Mouse (Mus musculus) heart, embryonic 16.5 days (tissue): ENCODE data around the gene Uqcrc2. TPM values are rescaled to one million over a fixed set of nuclear protein-coding genes. Genes with fewer than 3 reads are reported as not detected.

ENCODE experiments used
- ATAC-seq: fragments of 200-750 bp; cut with Nextera tagmentation; replicated peaks from 2 replicates; pipeline ENCODE4 v1.8.0; 2017; ENCODE audit warnings: moderate number of reproducible peaks; ENCODE audit not compliant: insufficient read depth, low FRiP score; ENCODE audit errors: extremely low read depth
- H3K27ac ChIP-seq: fragments of 300-500 bp; sonication (generic); 2 replicates; pipeline ENCODE4 v1.5.1; 2014; ENCODE audit warnings: mild to moderate bottlenecking, low read length, control low read depth, moderate library complexity
- H3K27me3 ChIP-seq: fragments of 300-500 bp; sonication (generic); 2 replicates; pipeline ENCODE4 v1.6.1; 2014; ENCODE audit warnings: low read length, mixed read lengths; ENCODE audit not compliant: control insufficient read depth, insufficient read depth
- H3K36me3 ChIP-seq: fragments of 300-500 bp; sonication (generic); 2 replicates; pipeline ENCODE4 v1.6.1; 2014; ENCODE audit not compliant: control insufficient read depth, insufficient read depth
- H3K4me1 ChIP-seq: fragments of 300-500 bp; sonication (generic); 2 replicates; pipeline ENCODE4 v1.6.1; 2014; ENCODE audit warnings: low read length, mixed read lengths; ENCODE audit not compliant: control insufficient read depth, insufficient read depth
- H3K4me2 ChIP-seq: fragments of 300-500 bp; sonication (generic); 2 replicates; pipeline ENCODE4 v1.6.1; 2014; ENCODE audit warnings: low read depth, mild to moderate bottlenecking, control low read depth, low read length
- H3K4me3 ChIP-seq: fragments of 300-500 bp; sonication (generic); 2 replicates; pipeline ENCODE4 v1.5.1; 2014; ENCODE audit warnings: mild to moderate bottlenecking, control low read depth, low read length
- H3K9ac ChIP-seq: fragments of 300-500 bp; sonication (generic); 2 replicates; pipeline ENCODE4 v1.6.1; 2014; ENCODE audit warnings: low read length, control low read depth
- H3K9me3 ChIP-seq: fragments of 300-500 bp; sonication (generic); replicated peaks from 2 replicates; pipeline ENCODE4 v1.6.1; 2016; ENCODE audit warnings: low read length; ENCODE audit not compliant: control insufficient read depth
- WGBS: fragments of 180-500 bp; shearing (Covaris S2); extraction: QIAGEN DNeasy Blood & Tissue Kit; methylation state at CpG from one replicate; pipeline ENCODE4 v1.1.7; 2014; 5-methylcytosine and 5-hydroxymethylcytosine counted together
- polyA plus RNA-seq: library from polyadenylated mRNA; unstranded; fragments of >200 nt; fragmentation: Nextera tagmentation; extraction: Ambion mirVana; gene quantifications from 2 replicates; pipeline ENCODE4 v1.2.1, GENCODE M21; 2015

Uqcrc2 gene
- polyA plus RNA-seq, 1 experiment from 2014 or later, result 529 TPM

DNA sequence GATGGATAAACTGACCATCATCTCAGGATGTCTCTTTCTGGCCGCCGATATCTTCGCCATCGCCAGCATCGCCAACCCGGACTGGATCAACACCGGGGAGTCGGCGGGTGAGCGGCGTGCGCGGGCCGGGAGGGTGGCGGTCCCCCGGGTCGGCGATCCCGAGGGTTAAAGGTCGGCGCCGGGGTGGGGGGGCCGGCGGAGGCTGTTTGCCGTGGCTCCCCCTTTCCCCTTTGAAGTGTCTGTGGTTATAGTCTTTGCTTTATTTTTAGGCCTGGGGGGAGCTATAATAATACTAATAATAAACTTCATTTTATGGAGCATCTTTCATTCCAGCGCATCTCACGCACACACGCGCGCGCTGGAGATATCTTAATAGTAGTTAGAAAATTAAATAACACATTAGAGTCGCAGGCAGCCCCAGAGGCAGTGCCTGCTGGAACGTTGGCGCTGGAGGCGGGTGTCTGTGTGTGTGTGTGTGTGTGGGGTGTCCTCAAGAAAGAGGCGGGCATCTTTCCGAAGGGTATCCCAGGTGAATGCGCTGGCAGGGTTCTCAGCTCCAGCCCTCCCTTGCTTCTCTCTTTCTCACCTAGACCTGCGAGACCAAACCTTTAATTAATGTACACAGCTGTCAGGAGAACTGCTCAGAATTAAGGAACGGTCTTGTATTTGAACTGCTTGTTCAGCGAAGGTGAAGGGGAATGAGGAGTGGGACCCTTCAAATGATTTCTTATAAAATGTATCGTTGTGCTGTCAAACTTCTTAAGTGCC is 43.0 kb downstream of the Uqcrc2 start:
- H3K27ac ChIP-seq, result peak overlapping the region; percentile 65
- H3K4me3 ChIP-seq, result peak overlapping the region; percentile 99
- peaks cover 48% of the 10 kb centered on the region for H3K4me1 ChIP-seq
- WGBS, result 1% methylated on average over 42 of the region's 42 CpGs
- H3K9me3 ChIP-seq, result no peaks in the 10 kb centered on the region
- ATAC-seq, result peak; percentile 47
- peak overlapping the region; percentile 97 for H3K9ac ChIP-seq
- H3K4me2 ChIP-seq, result peak overlapping the region; percentile 91
- no peaks in the 10 kb centered on the region for H3K27me3 ChIP-seq
- no peaks in the 10 kb centered on the region for H3K36me3 ChIP-seq

DNA sequence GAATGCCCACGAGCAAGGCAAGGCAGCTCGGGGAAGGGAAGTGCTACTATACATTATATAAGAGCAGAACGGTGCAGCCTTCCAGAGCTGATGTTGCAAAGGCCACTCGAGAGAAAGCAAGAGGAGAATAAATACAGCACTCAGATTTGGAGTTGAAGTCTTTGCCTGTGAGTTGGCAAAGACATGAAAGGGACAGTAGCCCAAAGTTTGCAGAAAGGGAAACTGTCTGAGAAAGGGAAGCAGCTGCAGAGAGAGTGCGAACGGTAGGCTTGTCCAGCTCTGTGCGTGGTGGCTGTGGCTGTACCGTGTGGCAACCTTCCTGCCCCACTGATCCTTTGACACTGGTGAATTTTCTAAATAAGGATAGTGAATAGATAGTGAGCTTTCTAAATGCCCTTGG is 44.0 kb downstream of the Uqcrc2 start:
- ATAC-seq, result no peak

DNA sequence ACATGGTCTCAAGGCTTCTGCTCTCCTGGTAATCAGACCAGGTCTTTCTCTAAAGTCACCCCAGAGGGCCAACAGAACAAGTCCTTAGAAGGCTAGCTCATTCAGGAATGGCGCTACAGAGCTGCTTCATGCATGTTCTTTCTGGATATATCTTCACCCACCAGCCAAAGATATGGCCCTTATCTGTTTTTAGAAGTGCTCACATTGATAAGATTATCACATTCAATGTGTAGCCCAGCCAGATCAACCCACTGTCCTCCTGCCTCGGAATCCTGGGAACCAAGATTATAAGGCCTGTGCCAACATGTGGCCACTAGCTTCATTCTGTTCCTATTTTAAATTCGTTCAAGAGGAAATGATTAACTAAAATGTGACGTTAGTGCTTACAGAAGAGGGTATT is 47.0 kb downstream of the Uqcrc2 start:
- WGBS, result 29% methylated on average over 4 of the region's 4 CpGs
- H3K4me3 ChIP-seq, result no peak overlapping the region
- H3K27ac ChIP-seq, result no peak overlapping the region; the same call in 1 of the 2 replicates
- ATAC-seq, result no peak
- H3K9ac ChIP-seq, result no peak overlapping the region
- H3K4me1 ChIP-seq, result peaks cover 54% of the 10 kb centered on the region
- no peaks in the 10 kb centered on the region for H3K9me3 ChIP-seq
- H3K27me3 ChIP-seq, result no peaks in the 10 kb centered on the region
- no peaks in the 10 kb centered on the region for H3K36me3 ChIP-seq
- no peak overlapping the region for H3K4me2 ChIP-seq

More for the DNA sequence above, 44.0 kb downstream of the Uqcrc2 start:
- Histone ChIP-seq H3K4me3 (peak overlapping the region; percentile 99), H3K27ac (peak overlapping the region; percentile 46; the same call in 1 of the 2 replicates), H3K4me2 (peak overlapping the region; percentile 91), H3K27me3 (no peaks in the 10 kb centered on the region), H3K4me1 (peaks cover 48% of the 10 kb centered on the region), H3K9ac (peak overlapping the region; percentile 97), H3K9me3 (no peaks in the 10 kb centered on the region), H3K36me3 (no peaks in the 10 kb centered on the region)
- 26% methylated on average over 8 of the region's 8 CpGs for WGBS

DNA sequence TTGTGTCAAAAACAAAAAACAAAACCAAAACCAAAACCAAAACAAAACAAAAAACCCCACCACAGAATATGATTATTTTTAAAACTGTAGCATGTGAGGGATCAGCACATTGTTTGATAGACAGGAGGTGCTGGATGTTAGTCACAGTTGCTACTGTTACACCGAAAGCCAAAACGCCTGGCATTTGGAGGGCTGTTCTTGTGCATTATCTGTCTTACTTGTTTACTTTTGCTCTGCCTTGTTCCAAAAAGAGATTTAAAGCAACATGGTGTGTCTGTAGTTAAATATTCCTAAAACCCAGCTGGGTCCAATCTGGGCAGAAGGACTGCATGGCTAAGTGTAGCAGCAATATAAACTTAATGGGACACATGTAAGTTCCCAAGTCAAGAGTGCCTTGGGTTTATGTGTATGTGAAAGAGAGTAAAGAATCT is 49.8 kb downstream of the Uqcrc2 start:
- Histone ChIP-seq H3K9me3 (no peaks in the 10 kb centered on the region), H3K36me3 (no peaks in the 10 kb centered on the region), H3K27me3 (no peaks in the 10 kb centered on the region), H3K4me3 (no peak overlapping the region), H3K9ac (no peak overlapping the region), H3K4me1 (peaks cover 42% of the 10 kb centered on the region), H3K4me2 (no peak overlapping the region), H3K27ac (no peak overlapping the region)
- no peak for ATAC-seq
- 53% methylated on average over 2 of the region's 2 CpGs for WGBS

DNA sequence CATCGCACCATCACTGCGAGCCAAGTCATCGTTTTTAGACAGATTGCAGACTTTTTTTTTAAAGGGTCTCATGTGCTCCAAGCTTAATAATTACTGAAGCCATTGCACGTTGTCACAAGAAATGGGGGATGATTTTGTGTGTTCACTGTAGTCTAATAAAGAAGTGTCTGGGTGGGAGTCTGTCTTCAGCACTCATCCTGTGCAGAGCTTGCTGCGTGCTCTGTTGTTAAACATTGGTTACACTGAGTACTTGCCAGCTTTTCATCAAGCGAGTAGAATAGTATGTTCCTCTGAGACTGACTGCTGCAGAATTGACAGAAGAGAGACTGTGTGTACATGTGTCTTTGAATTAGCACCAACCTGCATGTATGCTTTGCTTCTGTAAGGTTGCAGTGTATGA is 50.3 kb downstream of the Uqcrc2 start:
- ATAC-seq, result no peak
- H3K4me2 ChIP-seq, result no peak overlapping the region
- no peak overlapping the region for H3K9ac ChIP-seq
- peaks cover 37% of the 10 kb centered on the region for H3K4me1 ChIP-seq
- H3K36me3 ChIP-seq, result no peaks in the 10 kb centered on the region
- no peak overlapping the region for H3K4me3 ChIP-seq
- no peaks in the 10 kb centered on the region for H3K27me3 ChIP-seq
- no peaks in the 10 kb centered on the region for H3K9me3 ChIP-seq
- no peak overlapping the region for H3K27ac ChIP-seq
- WGBS, result 77% methylated on average over 6 of the region's 6 CpGs

DNA sequence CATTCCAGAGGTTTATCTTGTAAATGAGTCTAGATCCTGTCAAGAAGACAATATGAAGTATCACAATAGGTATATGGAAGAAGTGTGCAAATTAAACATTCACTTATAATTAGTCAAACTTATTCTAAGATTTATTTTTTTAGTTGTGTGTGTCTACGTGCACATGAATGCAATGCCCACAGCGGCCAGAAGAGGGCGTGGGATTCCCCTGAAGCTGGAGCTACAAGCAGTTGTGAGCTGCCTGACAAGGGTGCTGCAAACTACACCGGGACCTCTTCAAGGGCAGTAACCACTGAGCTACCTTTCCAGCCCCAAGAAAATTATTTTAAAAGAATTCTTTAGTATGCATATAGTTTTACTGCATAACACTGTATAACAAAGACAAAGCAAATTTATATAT is 55.7 kb downstream of the Uqcrc2 start:
- Histone ChIP-seq H3K36me3 (peaks cover 2% of the 10 kb centered on the region; the same call in 1 of the 2 replicates), H3K4me2 (no peak overlapping the region), H3K4me1 (peaks cover 17% of the 10 kb centered on the region), H3K9ac (no peak overlapping the region), H3K9me3 (no peaks in the 10 kb centered on the region), H3K4me3 (no peak overlapping the region), H3K27ac (no peak overlapping the region), H3K27me3 (no peaks in the 10 kb centered on the region)
- 70% methylated on average over 4 of the region's 4 CpGs for WGBS
- ATAC-seq, result no peak

DNA sequence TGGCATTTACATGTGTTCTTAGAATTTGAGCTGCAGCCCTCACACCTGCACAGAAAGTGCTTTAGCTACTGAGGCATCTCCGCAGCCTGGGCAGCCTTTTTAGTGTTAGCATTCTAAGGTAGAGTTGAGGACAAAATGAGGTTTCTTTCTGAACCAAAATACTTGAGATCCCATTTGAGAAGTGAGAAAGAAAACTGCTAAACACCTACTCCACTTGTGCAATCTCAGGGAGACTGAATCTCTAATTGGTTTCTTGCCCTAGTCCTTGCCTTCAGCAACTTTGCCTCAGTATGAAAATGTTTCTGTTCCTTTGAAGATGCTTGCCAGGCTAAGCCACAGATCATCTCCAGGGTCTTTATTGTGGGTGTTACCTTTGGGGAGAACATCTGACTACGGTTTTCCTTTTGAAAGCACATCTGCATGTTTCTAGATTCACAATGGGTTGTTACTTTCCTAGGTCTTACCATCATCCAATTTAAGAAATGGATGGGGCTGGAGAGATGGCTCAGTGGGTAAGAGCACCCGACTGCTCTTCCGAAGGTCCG is 58.9 kb downstream of the Uqcrc2 start:
- no peak for ATAC-seq
- Histone ChIP-seq H3K9me3 (no peaks in the 10 kb centered on the region), H3K36me3 (peaks cover 2% of the 10 kb centered on the region; the same call in 1 of the 2 replicates), H3K27ac (no peak overlapping the region; the same call in 1 of the 2 replicates), H3K27me3 (no peaks in the 10 kb centered on the region), H3K4me2 (no peak overlapping the region), H3K9ac (no peak overlapping the region), H3K4me3 (no peak overlapping the region), H3K4me1 (peaks cover 9% of the 10 kb centered on the region)
- 89% methylated on average over 5 of the region's 5 CpGs for WGBS

DNA sequence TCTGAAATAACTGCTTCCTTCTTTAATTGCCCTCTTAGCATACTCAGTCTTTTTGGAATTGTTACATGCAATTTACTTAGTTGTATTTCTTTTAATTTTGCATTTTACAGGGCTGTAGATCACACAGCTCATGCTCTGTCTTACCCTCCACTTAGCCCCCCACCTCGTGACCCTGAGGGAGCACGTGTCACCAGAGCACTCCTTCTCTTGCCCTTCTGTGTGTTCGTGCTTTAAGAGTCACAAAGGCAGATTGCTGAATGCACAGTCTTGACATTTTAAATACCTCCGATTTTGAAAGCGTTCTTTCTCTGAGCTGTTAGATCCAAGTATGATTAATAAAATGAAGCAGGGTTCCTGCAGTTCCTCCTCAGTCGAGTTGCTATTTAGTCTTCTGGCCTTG is 60.2 kb downstream of the Uqcrc2 start:
- WGBS, result 39% methylated on average over 6 of the region's 6 CpGs
- no peaks in the 10 kb centered on the region for H3K27me3 ChIP-seq
- no peak overlapping the region for H3K27ac ChIP-seq
- no peak overlapping the region for H3K4me2 ChIP-seq
- peaks cover 9% of the 10 kb centered on the region for H3K4me1 ChIP-seq
- no peak for ATAC-seq
- no peak overlapping the region for H3K4me3 ChIP-seq
- H3K9ac ChIP-seq, result no peak overlapping the region
- H3K36me3 ChIP-seq, result peaks cover 2% of the 10 kb centered on the region; the same call in 1 of the 2 replicates
- H3K9me3 ChIP-seq, result no peaks in the 10 kb centered on the region

DNA sequence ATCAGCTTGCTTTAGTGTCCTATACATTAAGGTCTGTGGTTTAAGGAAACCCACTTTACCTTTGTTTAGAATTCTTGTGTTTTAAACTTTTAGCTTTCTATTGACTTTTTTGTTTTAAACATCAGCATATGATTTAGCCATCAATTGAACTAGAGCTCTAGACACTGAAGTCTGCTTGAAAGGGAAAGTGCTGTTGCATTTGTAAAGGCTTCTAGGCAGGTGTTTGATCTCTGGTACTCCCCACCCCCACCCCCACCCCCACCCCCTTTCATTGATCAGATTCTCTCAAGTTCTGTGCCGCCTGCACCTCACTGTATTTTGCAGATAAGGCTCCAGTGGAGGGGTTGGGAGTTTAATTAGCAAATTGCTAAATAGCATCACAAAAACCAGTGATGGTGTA is 60.7 kb downstream of the Uqcrc2 start:
- H3K4me1 ChIP-seq, result peaks cover 9% of the 10 kb centered on the region
- H3K36me3 ChIP-seq, result peaks cover 2% of the 10 kb centered on the region; the same call in 1 of the 2 replicates
- H3K9me3 ChIP-seq, result no peaks in the 10 kb centered on the region
- no peak overlapping the region for H3K4me2 ChIP-seq
- H3K4me3 ChIP-seq, result no peak overlapping the region
- ATAC-seq, result no peak
- WGBS, result 76% methylated on average over 1 of the region's 1 CpGs
- no peak overlapping the region for H3K9ac ChIP-seq
- no peaks in the 10 kb centered on the region for H3K27me3 ChIP-seq
- H3K27ac ChIP-seq, result no peak overlapping the region
